Mouse (Mus musculus) liver, adult 2 months (tissue): ENCODE results near the gene P2rx6.
"Not testable (repeated sequence)": the region's sequence is repeated elsewhere in the genome, so short reads cannot be mapped to it uniquely, and the experiment has no call there.

ENCODE experiments used
- CTCF ChIP-seq: fragments of 200-500 bp; IDR thresholded peaks from 2 replicates; pipeline ENCODE4 v1.5.1; 2011; ENCODE audit warnings: low read depth, low read length, control low read depth
- POLR2A ChIP-seq: fragments of 200-500 bp; IDR thresholded peaks from 2 replicates; pipeline ENCODE4 v1.6.1; 2011; ENCODE audit warnings: low read length, control low read depth; ENCODE audit not compliant: insufficient read depth; ENCODE audit errors: extremely low read depth

DNA sequence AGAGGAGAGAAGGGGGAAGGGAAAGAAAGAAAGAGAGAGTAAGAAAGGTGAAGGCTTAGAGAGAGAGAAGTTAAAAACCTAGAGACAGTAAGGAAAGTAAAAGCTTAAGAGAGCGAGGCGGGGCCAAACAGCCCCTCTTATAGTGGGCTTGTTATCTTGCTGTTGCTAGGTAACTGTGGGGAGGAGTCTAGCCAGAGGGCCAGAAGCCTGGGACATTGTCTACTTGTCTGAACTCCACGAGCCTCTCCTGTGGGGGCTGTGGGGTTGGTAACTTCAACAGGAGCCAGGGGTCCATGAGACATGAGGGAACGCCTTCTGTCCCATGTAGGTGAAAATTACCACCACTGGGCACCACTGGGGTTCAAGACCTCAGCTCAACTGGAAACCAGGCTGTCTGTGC, 7.0 kb upstream of the P2rx6 start:
- not testable (repeated sequence) for TF ChIP-seq CTCF, POLR2A
